Mouse (Mus musculus) stomach, postnatal 0 days (tissue): ENCODE results near the gene Timm10b. TPM values are rescaled to one million over a fixed set of nuclear protein-coding genes. Genes with fewer than 3 reads are reported as not detected.

Experiments used
- ATAC-seq: fragments of 200-750 bp; cut with Nextera tagmentation; 2 replicates; pipeline ENCODE4 v1.8.0; 2017; ENCODE audit not compliant: low FRiP score, low TSS enrichment
- DNase-seq: peaks from one replicate; pipeline ENCODE4 v3.0.0-alpha.2; 2016; ENCODE audit warnings: low spot score
- H3K27ac ChIP-seq: fragments of 300-500 bp; sonication (generic); replicated peaks from 2 replicates; pipeline ENCODE4 v1.5.1; 2014; ENCODE audit warnings: mild to moderate bottlenecking, control low read depth
- H3K27me3 ChIP-seq: fragments of 300-500 bp; sonication (generic); 2 replicates; pipeline ENCODE4 v1.6.1; 2014; ENCODE audit warnings: low read length; ENCODE audit not compliant: control insufficient read depth, insufficient read depth
- H3K36me3 ChIP-seq: fragments of 300-500 bp; sonication (generic); 2 replicates; pipeline ENCODE4 v1.6.1; 2014; ENCODE audit warnings: low read length, mixed read lengths; ENCODE audit not compliant: control insufficient read depth, insufficient read depth
- H3K4me1 ChIP-seq: fragments of 300-500 bp; sonication (generic); replicated peaks from 2 replicates; pipeline ENCODE4 v1.6.1; 2014; ENCODE audit warnings: antibody characterized with exemption; ENCODE audit not compliant: control insufficient read depth, insufficient read depth
- H3K4me2 ChIP-seq: fragments of 300-500 bp; sonication (generic); replicated peaks from 2 replicates; pipeline ENCODE4 v1.6.1; 2014; ENCODE audit warnings: low read depth, mild to moderate bottlenecking, control low read depth, moderate library complexity
- H3K4me3 ChIP-seq: fragments of 300-500 bp; sonication (generic); 2 replicates; pipeline ENCODE4 v1.5.1; 2014; ENCODE audit warnings: low read depth, low read length, control low read depth
- H3K9ac ChIP-seq: fragments of 300-500 bp; sonication (generic); 2 replicates; pipeline ENCODE4 v1.6.1; 2014; ENCODE audit warnings: mild to moderate bottlenecking, low read length, control low read depth, mixed read lengths
- H3K9me3 ChIP-seq: fragments of 300-500 bp; sonication (generic); 2 replicates; pipeline ENCODE4 v1.6.1; 2016; ENCODE audit warnings: low read length; ENCODE audit not compliant: control insufficient read depth
- CTCF ChIP-seq: IDR thresholded peaks from 2 replicates; pipeline ENCODE4 v1.5.1; 2016; ENCODE audit warnings: antibody characterized with exemption, low read depth, mild to moderate bottlenecking, moderate library complexity
- EP300 ChIP-seq: optimal IDR thresholded peaks from 2 replicates; pipeline ENCODE3; 2016; ENCODE audit warnings: antibody characterized with exemption
- WGBS: fragments of 180-500 bp; shearing (Covaris S2); extraction: QIAGEN DNeasy Blood & Tissue Kit; methylation state at CpG from one replicate; pipeline ENCODE4 v1.1.7; 2014; 5-methylcytosine and 5-hydroxymethylcytosine counted together
- polyA plus RNA-seq: library from polyadenylated mRNA; unstranded; fragments of >200 nt; fragmentation: Nextera tagmentation; extraction: Ambion mirVana; gene quantifications from 2 replicates; pipeline ENCODE4 v1.2.1, GENCODE M21; 2015

Timm10b gene
- polyA plus RNA-seq, 1 experiment from 2014 or later = 204 TPM

GRCm38 (mm10) chr7:105641936-105642335 lies 2.1 kb downstream of the Timm10b start:
- Histone ChIP-seq H3K36me3 (no peaks in the 10 kb centered on the region; the same call in 1 of the 2 replicates), H3K9me3 (no peaks in the 10 kb centered on the region), H3K9ac (no peak overlapping the region), H3K27me3 (no peaks in the 10 kb centered on the region), H3K4me1 (peaks cover 12% of the 10 kb centered on the region; the same call in 1 of the 2 replicates), H3K4me3 (no peak overlapping the region), H3K27ac (no peak overlapping the region), H3K4me2 (no peak overlapping the region)
- DNase-seq = no peak
- ATAC-seq = no peak
- 62% methylated on average over 3 of the region's 3 CpGs for WGBS
- TF ChIP-seq CTCF (no peak), EP300 (no peak)

DNA sequence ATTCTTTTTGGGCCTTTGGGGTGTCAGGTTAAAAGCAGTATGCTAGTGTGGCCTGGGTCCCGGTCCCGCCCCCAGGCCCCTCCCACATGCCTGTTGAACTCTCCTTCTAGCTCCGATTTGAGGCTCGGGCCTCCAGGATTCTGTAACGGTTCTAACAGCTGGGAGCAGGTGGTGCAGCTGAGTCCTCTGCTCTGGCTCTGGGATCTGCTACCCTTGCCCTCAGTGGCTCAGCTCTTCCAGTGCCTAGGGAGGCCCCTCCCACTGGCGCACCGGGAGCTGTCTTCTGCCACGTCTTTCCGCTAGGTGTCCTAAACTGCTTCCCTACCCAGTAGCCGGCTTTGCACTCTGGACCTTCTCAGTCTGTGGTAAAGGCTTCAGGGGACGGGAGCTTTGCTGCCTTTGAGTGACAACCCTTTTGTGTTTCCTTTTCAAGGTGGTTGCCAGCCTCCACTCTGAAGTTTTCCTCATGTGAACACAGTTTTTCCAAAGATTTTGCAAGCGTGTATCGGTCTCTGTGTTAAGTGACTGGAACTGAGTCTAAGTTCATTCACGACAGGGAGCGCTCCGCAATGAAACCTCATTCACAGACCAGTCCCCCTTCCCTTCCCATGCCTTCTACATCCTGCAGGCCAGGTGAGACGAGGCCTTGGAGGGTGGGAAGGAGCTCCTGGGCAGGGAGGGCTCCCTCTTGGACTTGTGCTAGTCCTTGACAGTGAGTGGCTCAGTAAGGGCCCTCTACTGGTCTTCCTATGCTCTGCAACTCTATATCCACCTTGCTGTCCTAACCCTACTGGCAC lies 11.0 kb downstream of the Timm10b start, which contains the start of gene Dnhd1:
Gene Dnhd1, plus strand, starts transcription at position 189 of the 797 bp plus-strand sequence.
- Histone ChIP-seq H3K4me2 (peak within 1 kb of the TSS; percentile 83), H3K9ac (peak within 1 kb of the TSS; percentile 41), H3K36me3 (no peaks in the 10 kb centered on the region), H3K4me3 (peak within 1 kb of the TSS; percentile 43), H3K9me3 (no peaks in the 10 kb centered on the region), H3K27ac (peak within 1 kb of the TSS; percentile 53), H3K27me3 (no peaks in the 10 kb centered on the region), H3K4me1 (no peaks in the 10 kb centered on the region)
- DNase-seq = peak; percentile 86
- 1% methylated on average over 17 of the region's 17 CpGs for WGBS
- peak; percentile 72 for TF ChIP-seq CTCF
- no peak for TF ChIP-seq EP300
- ATAC-seq = peak; percentile 96

GRCm38 (mm10) chr7:105685541-105686197 lies 45.8 kb downstream of the Timm10b start:
- ATAC-seq = no peak
- no peaks in the 10 kb centered on the region for H3K9me3 ChIP-seq
- no peak overlapping the region for H3K27ac ChIP-seq
- no peaks in the 10 kb centered on the region for H3K36me3 ChIP-seq
- no peak for DNase-seq
- H3K4me2 ChIP-seq = no peak overlapping the region
- no peak for TF ChIP-seq CTCF
- TF ChIP-seq EP300 = no peak
- no peak overlapping the region for H3K9ac ChIP-seq
- WGBS = 15% methylated on average over 13 of the region's 13 CpGs
- H3K27me3 ChIP-seq = no peaks in the 10 kb centered on the region
- no peaks in the 10 kb centered on the region for H3K4me1 ChIP-seq
- H3K4me3 ChIP-seq = no peak overlapping the region

DNA sequence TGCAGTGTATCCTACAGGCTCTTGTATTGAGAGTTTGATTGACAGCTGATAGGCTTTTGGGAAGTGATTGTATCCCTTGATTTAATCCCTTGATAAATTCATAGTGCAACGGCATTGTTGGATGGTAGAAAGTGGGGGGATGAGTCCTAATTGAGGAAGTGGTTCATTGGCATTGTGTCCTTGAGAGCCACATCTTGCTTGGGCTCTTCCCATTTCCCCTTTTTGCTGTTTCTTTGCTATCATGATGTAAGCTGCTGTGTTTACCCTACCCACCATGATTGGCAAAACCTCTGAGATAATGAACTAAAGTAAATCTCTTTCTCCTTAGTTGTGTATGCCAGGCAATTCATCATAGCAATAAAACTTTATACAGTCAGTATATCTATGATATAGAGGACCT lies 51.0 kb downstream of the Timm10b start:
- no peaks in the 10 kb centered on the region for H3K27me3 ChIP-seq
- no peaks in the 10 kb centered on the region for H3K36me3 ChIP-seq
- DNase-seq (no peak), ATAC-seq (no peak)
- no peaks in the 10 kb centered on the region for H3K4me1 ChIP-seq
- no peak overlapping the region for H3K4me3 ChIP-seq
- H3K9me3 ChIP-seq = no peaks in the 10 kb centered on the region
- WGBS = 73% methylated on average over 1 of the region's 1 CpGs
- no peak overlapping the region for H3K9ac ChIP-seq
- no peak overlapping the region for H3K27ac ChIP-seq
- TF ChIP-seq EP300 = no peak
- TF ChIP-seq CTCF = no peak
- H3K4me2 ChIP-seq = no peak overlapping the region

Other genes starting within 250 kb of the Timm10b start
- gene Fam160a2, start 240.0 kb upstream of the Timm10b start, polyA plus RNA-seq = 18.5 and 20.6 TPM in 2 replicates
- not detected in 2 replicates for gene Cnga4, start 235.5 kb upstream of the Timm10b start, polyA plus RNA-seq
- gene Cckbr, start 214.3 kb upstream of the Timm10b start, polyA plus RNA-seq = 3.3 and 3.6 TPM in 2 replicates
- 163 and 184 TPM in 2 replicates for gene Cavin3, start 157.8 kb upstream of the Timm10b start, polyA plus RNA-seq
- gene Smpd1, start 85.7 kb upstream of the Timm10b start, polyA plus RNA-seq = 79.7 and 91.0 TPM in 2 replicates
- gene Apbb1, start 58.4 kb upstream of the Timm10b start, polyA plus RNA-seq = 16.6 and 18.5 TPM in 2 replicates
- 2.7 and 5.4 TPM in 2 replicates for gene Hpx, start 39.9 kb upstream of the Timm10b start, polyA plus RNA-seq
- 14.5 TPM in 2 replicates for gene Trim3, start 6.5 kb upstream of the Timm10b start, polyA plus RNA-seq
- gene Arfip2, start 360 bp downstream of the Timm10b start, polyA plus RNA-seq = 53.0 and 53.2 TPM in 2 replicates
- 42.7 and 45.1 TPM in 2 replicates for gene Gm45799, start 496 bp downstream of the Timm10b start, polyA plus RNA-seq
- gene Dnhd1, start 10.8 kb downstream of the Timm10b start, polyA plus RNA-seq = 0.07 and 0.19 TPM in 2 replicates
- 265 and 289 TPM in 2 replicates for gene Ilk, start 96.5 kb downstream of the Timm10b start, polyA plus RNA-seq
- 16.6 and 21.3 TPM in 2 replicates for gene Rrp8, start 97.3 kb downstream of the Timm10b start, polyA plus RNA-seq
- gene Taf10, start 104.3 kb downstream of the Timm10b start, polyA plus RNA-seq = 109 and 118 TPM in 2 replicates
- gene Tpp1, start 112.2 kb downstream of the Timm10b start, polyA plus RNA-seq = 46.1 and 52.6 TPM in 2 replicates
- 2.5 and 2.8 TPM in 2 replicates for gene Dchs1, start 147.6 kb downstream of the Timm10b start, polyA plus RNA-seq
- gene Mrpl17, start 171.0 kb downstream of the Timm10b start, polyA plus RNA-seq = 320 and 359 TPM in 2 replicates